Mouse (Mus musculus) E14TG2a.4 (cell line): Measurements from ENCODE around the gene Kat2b.

ENCODE experiments used
- CTCF ChIP-seq: conservative IDR thresholded peaks from 2 replicates; pipeline ENCODE4 v1.5.1; 2014; ENCODE audit warnings: low read length
- NANOG ChIP-seq: IDR thresholded peaks from 2 replicates; pipeline ENCODE4 v1.6.1; 2014; ENCODE audit warnings: borderline replicate concordance, low read length, mixed read lengths
- POU5F1 ChIP-seq: IDR thresholded peaks from 2 replicates; pipeline ENCODE4 v1.6.1; 2014; ENCODE audit warnings: low read length, borderline replicate concordance

DNA sequence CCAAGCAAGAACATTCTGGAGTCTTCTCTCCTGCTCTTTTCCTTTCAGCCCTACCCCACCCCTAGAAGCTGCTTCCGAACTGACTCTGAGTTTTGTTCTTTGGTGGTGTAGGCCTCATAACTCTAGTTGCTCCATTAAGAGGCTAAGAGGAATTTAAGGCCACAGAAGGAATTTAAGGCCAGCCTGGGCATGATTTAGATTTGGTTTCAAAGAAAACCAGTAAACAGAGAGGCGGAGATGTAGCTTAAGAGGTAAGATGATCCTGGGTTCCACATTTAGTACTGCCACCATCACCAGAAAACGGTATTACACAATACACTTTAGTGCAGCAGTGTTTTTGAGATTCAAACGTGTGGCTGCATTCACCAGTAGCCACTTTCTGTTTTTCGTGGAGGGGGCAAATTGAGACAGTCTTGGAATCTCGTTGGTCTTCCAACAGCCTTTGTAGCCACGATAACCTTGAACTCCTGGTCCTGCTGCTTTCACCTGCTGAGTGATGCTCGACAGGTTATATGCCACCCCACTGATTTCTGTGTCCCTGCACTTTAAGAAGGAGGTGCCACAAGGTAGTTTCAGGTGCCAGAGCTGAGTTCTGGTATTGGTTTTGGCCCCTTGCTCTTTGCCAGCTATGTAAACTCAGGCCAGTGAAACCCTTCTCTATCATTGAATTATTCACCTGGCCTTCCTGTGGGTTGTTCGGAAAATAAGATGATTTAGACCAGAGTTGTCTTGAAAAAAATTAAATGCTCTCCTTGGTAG, 21.6 kb downstream of the Kat2b start:
- no peak for TF ChIP-seq CTCF
- no peak for TF ChIP-seq POU5F1
- no peak for TF ChIP-seq NANOG
